Mouse (Mus musculus) fibroblast of lung, adult 2 months (primary cell): ENCODE measurements around the gene Sh3bgrl3.
"Not testable (repeated sequence)": the region's sequence is repeated elsewhere in the genome, so short reads cannot be mapped to it uniquely, and the experiment has no call there.

Experiments used
- DNase-seq: peaks from one replicate; pipeline ENCODE4 v3.0.0-alpha.2; 2011; ENCODE audit warnings: low read depth

The Sh3bgrl3 gene

DNA sequence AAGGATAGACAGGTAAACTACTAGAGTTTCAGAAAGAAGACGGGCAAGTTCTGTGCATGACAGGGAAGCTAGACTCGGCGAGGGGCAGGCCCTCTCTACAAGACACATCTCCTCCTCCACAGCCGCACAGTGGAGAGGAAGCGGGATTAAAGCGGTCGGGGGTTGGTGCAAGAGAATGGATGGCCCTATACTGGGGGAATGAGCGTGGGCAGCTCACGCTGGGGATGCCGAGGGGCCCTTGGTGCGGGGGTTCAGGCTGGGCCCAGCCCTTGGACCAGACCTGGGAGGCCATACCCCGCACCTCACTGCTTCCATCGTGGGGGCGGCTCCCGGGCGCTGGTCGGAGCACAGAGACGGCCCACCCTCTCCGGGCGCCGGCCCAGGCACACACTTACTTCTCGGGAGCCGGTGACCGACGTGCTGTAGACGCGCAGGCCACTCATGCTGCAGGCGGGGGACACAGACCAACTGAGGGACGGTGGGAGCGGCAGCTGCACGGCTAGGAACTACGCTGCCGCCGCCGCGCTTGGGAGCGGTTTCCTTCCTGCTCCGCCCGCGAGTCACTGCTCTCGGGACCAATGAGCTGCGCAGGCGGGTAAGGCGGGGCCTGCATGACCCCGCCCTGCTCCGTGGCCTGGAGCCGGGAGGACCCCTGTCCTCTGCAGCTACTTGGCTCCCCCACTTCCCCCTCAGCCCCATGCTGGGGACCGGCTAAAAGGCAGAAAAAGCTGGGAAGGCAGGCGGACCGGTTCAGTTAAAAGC lies at the start of gene Sh3bgrl3:
TSS of gene Sh3bgrl3 (minus strand) at position 569 of the 762 bp plus-strand sequence.
- DNase-seq, result peak; percentile 63

DNA sequence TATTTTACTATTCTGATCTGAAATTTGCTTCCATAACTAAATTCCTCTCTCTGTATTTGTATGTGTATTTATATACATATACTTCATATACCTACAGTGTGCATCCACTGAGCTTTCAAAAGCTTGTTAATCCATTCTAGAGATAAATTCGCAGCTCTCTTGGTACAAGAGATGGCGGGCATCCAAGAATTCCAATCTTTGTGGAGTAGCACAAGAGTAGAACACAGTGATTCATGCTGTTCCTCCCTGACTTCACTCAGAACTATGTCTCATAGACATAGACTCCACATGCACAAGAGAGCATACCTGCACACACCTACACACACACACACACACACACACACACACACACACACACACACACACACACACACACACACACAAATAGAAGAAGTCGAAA lies 43.8 kb upstream of the Sh3bgrl3 start:
- no peak for DNase-seq

DNA sequence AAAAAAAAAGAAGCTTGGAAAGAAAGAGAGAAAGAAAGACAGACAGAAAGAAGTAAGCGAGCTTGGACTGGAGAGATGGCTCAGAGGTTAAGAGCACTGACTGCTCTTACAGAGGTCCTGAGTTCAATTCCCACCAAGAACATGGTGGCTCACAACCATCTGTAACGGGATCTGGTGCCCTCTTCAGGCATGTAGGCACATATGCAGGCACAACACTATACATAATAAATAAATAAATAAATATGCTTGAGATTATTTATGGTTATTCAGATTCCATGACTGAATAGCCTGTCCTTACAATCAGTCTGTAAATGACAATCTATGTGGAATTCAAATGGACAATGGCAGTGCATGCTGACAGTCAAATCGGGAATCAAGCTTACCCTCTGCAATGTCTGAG lies 38.3 kb upstream of the Sh3bgrl3 start:
- DNase-seq, result no peak

DNA sequence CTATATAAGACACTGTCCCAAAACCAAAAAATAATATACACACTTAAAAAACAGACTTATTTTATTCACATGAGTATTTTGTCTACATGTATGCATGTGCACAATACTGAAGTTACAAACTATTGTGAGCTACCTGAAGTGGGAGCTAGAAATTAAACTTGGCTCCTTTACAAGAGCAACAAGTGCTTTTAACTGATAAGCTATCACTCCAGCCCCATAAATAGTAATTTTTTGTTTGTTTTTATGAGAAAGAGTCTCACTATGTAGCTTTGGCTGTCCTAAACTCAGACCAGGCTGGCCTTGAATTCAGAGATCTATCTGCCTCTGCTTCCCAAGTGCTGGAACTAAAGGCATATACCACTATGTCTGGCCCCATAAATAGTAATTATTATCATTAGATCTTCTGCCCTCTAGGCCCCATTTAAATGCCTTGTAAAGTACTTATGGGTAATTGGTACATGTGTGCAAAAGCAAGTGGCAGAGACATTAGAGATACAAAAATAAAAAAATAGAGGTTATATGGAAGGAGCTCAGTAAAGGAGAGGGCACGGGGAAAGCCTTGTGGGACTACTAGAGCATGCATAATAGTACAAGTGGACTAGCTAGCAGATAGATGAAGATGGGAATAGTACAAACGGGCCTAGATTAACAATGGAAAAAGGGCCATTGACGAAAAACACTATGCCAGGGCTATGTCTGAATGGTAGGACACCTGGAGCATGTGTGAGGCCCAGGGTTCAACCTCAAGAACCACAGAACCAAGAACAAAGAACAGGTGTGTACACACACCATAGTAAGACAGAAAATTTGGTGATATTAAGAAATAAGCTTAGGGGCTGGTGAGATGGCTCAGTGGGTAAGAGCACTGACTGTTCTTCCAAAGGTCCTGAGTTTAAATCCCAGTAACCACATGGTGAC lies 37.2 kb upstream of the Sh3bgrl3 start:
- DNase-seq, result no peak

DNA sequence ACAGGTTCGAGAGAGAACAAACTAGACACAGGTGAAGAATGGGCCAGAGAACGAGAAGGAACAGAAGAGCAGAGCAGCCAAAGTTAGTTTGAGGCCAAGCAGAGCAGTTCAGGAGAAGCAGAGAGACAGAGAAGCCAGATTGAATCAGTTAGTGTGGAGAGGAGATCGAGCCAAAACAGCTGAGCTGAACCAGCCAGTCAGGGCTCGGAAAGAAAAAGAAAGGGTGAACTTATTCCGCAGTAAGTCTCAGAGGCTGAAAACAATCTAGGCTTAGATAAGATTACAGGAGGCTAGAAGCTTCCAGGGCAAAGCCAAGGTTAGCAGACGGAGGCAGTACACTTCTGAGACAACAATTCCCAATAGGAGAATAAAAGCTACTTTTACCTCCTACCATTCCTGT lies 36.4 kb upstream of the Sh3bgrl3 start:
- DNase-seq, result no peak

DNA sequence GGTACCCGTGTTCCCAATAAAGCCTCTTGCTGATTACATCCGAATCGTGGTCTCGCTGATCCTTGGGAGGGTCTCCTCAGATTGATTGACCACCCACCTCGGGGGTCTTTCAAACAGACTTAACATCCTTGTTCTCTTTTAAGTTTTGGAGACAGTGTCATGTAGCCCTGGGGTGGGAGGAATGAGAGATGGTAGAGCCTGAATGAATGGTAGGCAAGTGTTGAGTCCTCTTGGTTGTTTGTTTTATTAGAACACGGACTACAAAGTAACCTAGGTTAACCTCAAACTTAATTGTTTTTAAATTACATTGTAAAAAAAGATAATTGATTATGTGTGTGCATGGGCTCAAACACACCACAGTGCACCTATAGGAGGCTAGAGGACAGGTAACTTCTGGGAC lies 36.0 kb upstream of the Sh3bgrl3 start:
- DNase-seq, result no peak

DNA sequence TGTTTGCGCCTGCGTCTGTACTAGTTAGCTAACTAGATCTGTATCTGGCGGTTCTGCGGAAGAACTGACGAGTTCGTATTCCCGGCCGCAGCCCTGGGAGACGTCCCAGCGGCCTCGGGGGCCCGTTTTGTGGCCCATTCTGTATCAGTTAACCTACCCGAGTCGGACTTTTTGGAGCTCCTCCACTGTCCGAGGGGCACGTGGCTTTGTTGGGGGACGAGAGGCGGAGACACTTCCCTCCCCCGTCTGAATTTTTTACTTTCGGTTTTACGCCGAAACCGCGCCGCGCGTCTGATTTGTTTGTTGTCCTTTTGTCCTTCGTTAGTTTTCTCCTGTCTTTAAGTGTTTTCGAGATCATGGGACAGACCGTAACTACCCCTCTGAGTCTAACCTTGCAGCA lies 31.5 kb upstream of the Sh3bgrl3 start:
- not testable (repeated sequence) for DNase-seq

DNA sequence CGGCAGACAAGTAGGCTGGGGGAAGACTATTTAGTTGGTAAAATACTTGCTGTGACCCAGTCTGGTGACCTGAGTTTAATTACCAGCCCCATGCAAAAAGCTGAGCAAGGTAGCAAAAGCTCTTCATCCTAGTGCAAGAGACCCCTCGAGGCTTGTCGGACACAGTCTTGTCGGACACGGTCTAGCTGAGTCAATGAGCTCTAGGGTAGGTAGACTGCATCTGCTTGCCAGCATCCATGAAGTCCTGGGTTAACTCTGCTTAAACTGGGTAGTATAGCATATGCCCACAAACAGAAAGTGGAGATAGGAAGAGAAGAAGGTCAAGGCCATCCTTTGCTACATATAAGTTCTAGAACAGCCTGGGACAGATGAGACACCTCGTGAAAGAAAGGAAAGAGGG lies 30.2 kb upstream of the Sh3bgrl3 start:
- DNase-seq, result no peak

DNA sequence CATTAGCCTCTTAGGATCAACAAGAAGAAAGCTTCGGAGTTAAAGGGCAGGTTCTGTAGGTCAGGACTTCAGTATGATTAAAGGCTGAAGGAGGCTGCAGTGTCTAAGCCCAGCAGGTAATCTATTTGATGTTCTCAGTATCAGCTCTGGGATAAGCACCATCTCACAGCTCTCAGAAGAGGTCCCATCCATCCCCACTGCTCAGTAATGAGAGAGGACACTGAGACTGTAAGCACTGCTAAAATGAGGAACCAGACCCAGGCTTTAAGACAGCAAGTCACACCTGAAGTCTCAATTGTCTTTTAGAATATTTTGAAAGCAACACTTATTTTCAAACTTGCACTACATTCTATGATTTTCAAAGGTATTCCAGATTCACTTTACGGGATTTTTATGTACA lies 29.0 kb upstream of the Sh3bgrl3 start:
- no peak for DNase-seq

DNA sequence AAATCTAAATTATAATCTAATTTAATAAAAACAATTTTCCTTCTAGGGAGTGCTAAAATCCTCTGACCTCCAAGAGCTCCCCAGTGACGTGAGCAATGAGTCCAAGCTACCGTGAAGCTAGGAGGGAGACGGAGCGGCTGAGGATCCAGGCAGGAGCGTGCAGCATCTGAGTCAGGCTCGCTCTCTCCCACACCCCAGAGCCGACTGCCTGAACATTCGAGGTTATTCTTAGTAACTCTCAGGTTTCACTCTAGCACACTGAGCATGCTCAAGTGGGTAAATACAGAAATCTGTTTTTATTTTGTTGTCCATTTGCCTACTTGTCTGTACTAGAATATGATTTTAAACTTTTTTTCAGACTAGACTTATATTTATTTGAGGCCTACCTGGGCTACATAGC lies 28.2 kb upstream of the Sh3bgrl3 start:
- peak; percentile 79 for DNase-seq

DNA sequence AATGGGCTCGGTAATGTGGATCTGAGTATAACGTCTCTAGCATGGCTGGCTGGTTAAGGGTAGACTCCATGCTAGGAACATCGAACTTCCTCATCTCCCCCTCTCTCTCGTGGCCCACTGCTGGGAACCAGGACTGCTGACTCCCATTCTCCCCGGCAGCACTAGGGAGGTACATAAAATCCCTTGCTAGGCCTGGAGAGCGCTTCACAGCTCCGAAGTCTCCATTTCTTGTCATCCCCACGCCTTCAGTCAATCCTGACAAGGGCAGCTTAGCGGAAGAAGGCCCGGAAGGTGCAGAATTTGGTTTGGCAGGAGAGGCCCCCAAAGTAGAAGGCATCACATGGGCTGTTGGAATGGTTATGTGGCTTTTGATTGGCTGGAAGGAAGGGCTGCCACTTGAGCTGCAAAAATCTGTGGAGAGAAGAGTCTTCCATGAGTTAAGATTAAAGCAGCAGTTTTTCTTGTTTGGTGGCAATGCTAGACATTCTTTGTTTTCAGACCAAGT lies 27.4 kb upstream of the Sh3bgrl3 start:
- no peak for DNase-seq

DNA sequence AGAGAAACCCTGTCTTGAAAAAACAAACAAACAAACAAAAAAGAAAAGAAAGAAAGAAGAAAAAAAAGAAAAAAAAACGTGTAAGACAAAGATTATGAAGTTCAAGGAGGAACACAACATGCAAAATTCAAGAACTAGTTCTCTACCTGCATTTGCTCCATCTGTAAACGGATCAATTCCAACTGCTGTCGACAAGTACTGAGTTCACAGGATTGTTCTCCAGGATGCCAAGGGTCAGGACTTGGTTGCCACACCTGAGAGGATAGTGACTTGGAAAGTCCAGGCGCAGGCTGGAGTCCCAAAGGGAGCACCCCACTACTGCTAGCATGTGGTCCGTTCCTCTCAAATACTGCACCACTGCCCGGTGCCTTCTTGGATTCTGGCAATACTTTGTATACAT lies 26.9 kb upstream of the Sh3bgrl3 start:
- no peak for DNase-seq

DNA sequence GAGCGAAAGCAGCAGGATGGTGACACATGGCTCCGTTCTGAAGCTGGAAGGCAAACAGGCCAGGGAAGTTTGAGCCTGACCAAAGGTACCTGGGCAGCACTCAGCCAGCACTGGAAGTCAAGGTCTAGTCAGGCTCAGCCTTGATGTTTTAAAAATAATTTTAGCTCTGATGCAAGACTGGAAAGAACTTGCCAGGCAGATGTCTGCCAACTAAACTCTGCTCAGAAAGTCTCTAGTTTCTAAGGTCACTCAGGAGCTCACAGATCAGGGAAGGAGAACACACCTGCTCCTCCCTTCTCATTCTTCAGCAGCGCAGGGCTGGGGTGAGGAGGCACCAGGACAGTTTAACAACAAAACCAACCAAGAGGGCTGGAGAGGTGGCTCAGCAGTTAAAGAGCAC lies 25.8 kb upstream of the Sh3bgrl3 start:
- DNase-seq, result no peak

DNA sequence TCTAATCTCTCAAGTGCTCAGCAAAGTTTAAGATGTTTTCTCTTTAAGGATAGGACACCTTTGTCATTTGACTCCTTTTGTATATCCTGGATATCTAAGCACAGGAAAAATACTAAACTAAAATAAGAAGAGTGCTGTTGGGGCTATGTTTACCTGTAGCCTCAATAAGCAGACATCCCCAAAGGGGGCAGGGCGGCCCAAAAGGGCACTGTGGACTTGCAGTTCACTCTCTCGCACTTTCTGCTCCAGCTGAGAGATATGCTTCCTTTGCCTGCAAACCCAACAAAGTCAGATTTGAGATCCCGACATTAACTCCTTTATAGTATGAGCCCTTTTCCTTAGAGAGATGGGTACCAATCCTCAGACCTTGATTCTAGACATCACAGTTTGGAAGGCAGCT lies 25.1 kb upstream of the Sh3bgrl3 start:
- no peak for DNase-seq

DNA sequence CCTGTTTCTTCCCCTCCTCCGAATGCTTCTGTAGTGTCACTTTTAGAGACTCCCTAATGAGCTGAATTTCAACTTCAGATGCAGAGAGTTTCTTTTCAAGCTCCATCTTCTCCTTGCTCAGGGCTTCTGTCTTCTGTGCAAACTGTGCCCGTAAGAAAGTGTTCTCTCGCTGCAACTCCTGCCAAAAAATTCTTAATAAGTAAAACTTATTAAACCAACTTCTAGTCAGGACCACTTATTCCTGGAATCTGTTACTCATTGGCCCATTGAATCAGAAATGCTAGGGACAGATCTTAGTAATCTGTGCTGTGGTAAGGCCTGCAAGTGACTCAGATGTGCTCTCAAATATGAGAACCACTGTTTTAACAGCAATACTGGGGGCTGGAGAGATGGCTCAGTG lies 23.5 kb upstream of the Sh3bgrl3 start:
- DNase-seq, result no peak

DNA sequence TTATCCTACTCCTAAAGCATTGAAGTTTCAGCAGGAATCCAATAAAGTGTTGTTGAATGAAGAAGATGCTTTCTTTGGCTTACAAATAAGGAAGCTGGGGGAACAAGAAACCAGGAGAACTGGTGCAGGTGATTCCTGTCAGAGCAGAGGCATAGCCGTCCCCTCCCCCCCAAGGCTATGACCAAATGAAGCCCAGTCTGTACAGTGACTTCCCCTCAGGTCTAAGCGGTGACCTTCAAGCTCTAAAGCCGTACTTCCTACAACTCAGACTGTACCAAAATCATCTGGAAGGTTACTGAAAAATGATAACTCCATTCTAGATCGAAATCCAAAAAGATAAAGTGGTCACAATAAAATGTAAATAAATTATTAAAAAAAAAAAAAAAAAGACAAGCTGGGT lies 20.8 kb upstream of the Sh3bgrl3 start:
- DNase-seq, result no peak

DNA sequence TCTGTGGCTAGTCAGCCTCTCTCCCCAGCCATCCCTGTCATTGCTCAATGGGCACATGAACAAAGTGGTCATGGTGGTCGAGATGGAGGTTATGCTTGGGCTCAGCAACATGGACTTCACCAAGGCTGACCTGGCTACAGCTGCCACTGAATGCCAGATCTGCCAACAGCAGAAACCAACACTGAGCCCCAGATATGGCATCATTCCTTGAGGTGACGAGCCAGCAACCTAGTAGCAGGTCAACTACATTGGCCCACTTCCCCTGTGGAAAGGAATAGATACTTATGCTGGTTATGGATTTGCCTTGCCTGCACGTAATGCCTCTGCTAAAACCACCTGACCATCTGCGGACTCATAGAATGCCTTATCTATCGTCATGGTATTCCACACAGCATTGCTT lies 15.7 kb upstream of the Sh3bgrl3 start:
- not testable (repeated sequence) for DNase-seq

DNA sequence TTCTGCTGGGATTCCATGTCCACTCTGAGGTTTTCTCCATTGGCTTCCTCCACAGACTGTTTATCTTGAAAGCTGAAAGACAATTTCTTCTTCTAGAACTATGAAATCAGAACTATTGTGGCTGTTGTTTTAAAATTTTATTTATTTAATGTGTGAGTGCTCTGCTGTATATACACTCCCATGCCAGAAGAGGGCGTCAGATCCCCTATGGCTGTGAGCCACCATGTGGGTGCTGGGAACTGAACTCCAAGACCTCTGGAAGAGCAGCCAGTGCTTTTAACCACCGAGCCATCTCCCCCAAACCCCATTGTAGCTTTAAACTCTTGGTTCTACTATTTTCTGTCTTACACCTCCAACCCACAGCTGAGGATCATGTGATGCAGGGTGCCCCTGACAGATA lies 10.3 kb upstream of the Sh3bgrl3 start:
- DNase-seq, result no peak

DNA sequence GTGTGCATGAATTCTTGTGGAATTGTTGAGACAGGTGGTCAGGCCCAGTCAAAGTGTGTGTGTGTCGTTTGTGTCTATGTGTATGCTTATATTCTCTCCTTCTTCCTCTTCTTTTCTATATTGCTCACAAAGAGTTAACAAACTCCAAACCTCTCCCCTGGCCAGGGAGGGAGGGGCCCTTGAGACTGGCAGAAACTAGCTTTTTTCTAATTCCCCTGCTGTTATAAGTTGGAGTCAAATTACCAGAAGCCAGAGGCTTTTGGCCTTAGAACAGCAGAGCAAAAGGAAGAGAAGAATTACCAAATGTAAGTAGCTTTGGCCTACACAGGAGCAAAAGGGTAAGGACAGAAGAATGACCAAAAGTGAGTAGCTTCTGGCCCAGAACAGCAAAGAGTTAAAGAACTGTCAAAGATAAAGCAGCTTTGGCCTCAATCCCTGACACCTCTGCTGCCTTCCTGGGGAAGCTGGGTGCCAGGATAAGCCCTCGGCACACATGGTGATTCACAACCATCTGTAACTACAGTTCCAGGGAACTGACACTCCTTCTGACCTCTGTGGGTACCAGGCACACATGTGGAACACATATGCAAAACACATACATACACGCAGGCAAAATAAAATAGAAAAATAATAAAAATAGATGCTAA lies 7.8 kb upstream of the Sh3bgrl3 start:
- no peak for DNase-seq

DNA sequence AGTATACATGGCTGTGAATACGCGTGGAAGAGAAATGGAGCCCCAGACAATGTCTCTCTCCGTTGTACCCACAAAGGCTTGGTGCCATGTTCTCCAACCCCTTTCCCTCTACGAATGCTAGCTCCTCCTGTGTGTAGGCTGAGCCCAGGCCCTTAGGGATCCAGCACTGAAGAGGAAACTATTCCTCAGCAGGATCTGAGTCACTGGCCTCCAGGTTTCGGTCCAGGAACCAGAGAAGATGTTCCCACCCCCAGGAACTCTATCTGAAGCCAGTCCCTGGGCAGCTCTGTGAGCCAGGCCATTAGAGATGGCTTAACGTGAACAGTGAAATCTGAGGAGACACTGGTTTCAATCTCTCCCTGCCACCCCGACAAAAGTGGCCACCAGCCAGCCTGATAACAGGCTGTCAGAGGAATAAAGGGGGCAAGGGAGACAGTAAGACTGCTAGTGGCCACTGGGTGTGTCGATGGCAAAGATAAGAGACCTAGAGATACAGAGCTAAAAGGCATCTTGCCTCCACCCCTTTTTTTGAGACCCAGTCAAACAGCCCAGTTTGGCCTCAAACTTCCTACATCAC lies 4.0 kb upstream of the Sh3bgrl3 start:
- no peak for DNase-seq

DNA sequence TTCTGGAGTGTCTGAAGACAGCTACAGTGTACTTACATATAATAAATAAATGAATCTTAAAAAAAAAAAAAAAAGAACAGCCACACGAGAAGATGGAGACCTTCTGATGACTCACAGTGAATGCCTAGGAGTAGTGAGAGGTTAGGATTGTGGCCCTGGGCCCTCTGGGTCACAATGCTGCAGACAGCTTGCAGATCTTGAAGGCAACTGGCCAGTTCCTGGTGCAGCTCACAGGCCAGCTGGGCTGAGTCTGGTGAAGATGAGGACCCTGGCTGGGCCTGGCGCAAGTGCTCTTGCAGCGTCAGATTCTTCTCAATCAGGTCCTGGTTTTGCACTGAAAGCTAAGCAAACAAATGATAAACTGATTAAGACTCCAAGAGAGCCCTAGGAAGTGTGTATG lies 3.5 kb upstream of the Sh3bgrl3 start:
- DNase-seq, result no peak

DNA sequence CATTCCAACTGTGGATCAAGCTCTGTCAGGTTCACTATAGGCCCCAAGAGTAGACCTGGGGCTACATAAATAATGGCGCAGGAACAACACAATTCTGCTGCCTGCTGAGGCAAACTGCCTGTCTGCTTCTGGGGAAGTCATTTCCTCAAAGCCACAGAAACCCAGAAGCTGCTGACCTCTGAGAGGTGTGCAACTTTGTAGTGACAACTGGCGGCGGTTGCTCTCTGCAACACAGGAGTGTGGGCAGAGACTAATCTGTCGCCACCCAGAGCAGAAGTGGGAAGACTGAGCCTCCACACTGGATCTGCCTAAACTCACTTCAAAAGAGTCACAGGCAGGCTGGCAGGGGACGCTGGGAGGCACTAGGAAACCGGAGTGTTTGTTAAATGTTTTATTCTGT lies 893 bp upstream of the Sh3bgrl3 start:
- no peak for DNase-seq
